Mouse (Mus musculus) adrenal gland (tissue): Measurements from ENCODE around the gene Aunip.

Experiments used
- intact Hi-C: fragments of 180-260 bp; cut with DNase I; formaldehyde crosslinking; loops from one replicate; pipeline ENCODE4 v1.15.1; 2025
- long read RNA-seq, 2 experiments: library from polyadenylated mRNA; unstranded; transcript quantifications; one replicate each; pipeline ENCODE4 v2.0.0; 2020; ENCODE audit warnings: borderline replicate concordance in 1 of 2; ENCODE audit not compliant: insufficient replicate concordance in 1 of 2

The Aunip gene
- long read RNA-seq, experiment 1, result 0 reads
- long read RNA-seq, experiment 2, result 0 reads

GRCm38 (mm10) chr4:134510845-134511411, at the start of gene Aunip:
Gene Aunip (plus strand): TSS chr4:134510999.
- intact Hi-C loops, result no loop called here

- intact Hi-C loops, result no loop called here
These were observed 49.5 kb upstream of the Aunip start for GRCm38 (mm10) chr4:134461252-134461651.

GRCm38 (mm10) chr4:134465789-134466188, 45.0 kb upstream of the Aunip start:
- intact Hi-C loops, result no loop called here

GRCm38 (mm10) chr4:134466381-134467262, 44.2 kb upstream of the Aunip start:
- intact Hi-C loops, result no loop called here

- intact Hi-C loops, result no loop called here
These were observed 43.2 kb upstream of the Aunip start for GRCm38 (mm10) chr4:134467435-134468214.

GRCm38 (mm10) chr4:134468215-134468575, 42.6 kb upstream of the Aunip start, which contains the start of gene Stmn1:
Gene Stmn1 (plus strand): TSS chr4:134468320.
- intact Hi-C loops, result no loop called here

GRCm38 (mm10) chr4:134468578-134469266, 42.1 kb upstream of the Aunip start:
- intact Hi-C loops, result no loop called here

- intact Hi-C loops, result no loop called here
These were observed 41.4 kb upstream of the Aunip start for GRCm38 (mm10) chr4:134469341-134469796.

GRCm38 (mm10) chr4:134469985-134470384, 40.8 kb upstream of the Aunip start:
- intact Hi-C loops, result loop anchor here (10.0 kb wide), 1 partner anchor 205 kb away; no protein-coding TSS in a partner anchor

GRCm38 (mm10) chr4:134471469-134471868, 39.3 kb upstream of the Aunip start:
- intact Hi-C loops, result loop anchor here (10.0 kb wide), 1 partner anchor 207 kb away; no protein-coding TSS in a partner anchor

- intact Hi-C loops, result loop anchor here (10.0 kb wide), 1 partner anchor 209 kb away; no protein-coding TSS in a partner anchor
These were observed 37.0 kb upstream of the Aunip start for GRCm38 (mm10) chr4:134473764-134474163.

- intact Hi-C loops, result loop anchor here (10.0 kb wide), 1 partner anchor 209 kb away; no protein-coding TSS in a partner anchor
These were observed 36.6 kb upstream of the Aunip start for GRCm38 (mm10) chr4:134474240-134474639.

- intact Hi-C loops, result loop anchor here (10.0 kb wide), 1 partner anchor 212 kb away; no protein-coding TSS in a partner anchor
These were observed 33.9 kb upstream of the Aunip start for GRCm38 (mm10) chr4:134476899-134477298.

- intact Hi-C loops, result loop anchor here (2.0 to 10.0 kb wide), 2 partner anchors 83 to 213 kb away; no protein-coding TSS in a partner anchor
These were observed 32.8 kb upstream of the Aunip start for GRCm38 (mm10) chr4:134478031-134478430.

GRCm38 (mm10) chr4:134479839-134480238, 31.0 kb upstream of the Aunip start:
- intact Hi-C loops, result loop anchor here (2.0 to 10.0 kb wide), 2 partner anchors 85 to 215 kb away; no protein-coding TSS in a partner anchor

- intact Hi-C loops, result no loop called here
These were observed 29.9 kb upstream of the Aunip start for GRCm38 (mm10) chr4:134480864-134481263.

- intact Hi-C loops, result no loop called here
These were observed 29.5 kb upstream of the Aunip start for GRCm38 (mm10) chr4:134481270-134481669.

GRCm38 (mm10) chr4:134482442-134482841, 28.4 kb upstream of the Aunip start:
- intact Hi-C loops, result no loop called here

GRCm38 (mm10) chr4:134483078-134483688, 27.6 kb upstream of the Aunip start:
- intact Hi-C loops, result no loop called here

- intact Hi-C loops, result no loop called here
These were observed 27.1 kb upstream of the Aunip start for GRCm38 (mm10) chr4:134483696-134484095.
